Mouse (Mus musculus): Measurements from ENCODE around the gene Patl2.

GRCm38 (mm10) chr2:122161542-122161941 is 24.4 kb downstream of the Patl2 start:
- no peak for TF ChIP-seq CTCF (IDR thresholded peaks at IDR 0.05; ENCODE audit: control insufficient read depth, insufficient read depth, insufficient replicate concordance, low read depth, low read length)
- no peak for TF ChIP-seq POLR2A (IDR thresholded peaks at IDR 0.05; ENCODE audit: control insufficient read depth, low read depth, low read length)

Data from testis, adult 2 months (tissue).